Mouse (Mus musculus): Measurements from ENCODE around the gene Gatm. TPM values are rescaled to one million over a fixed set of nuclear protein-coding genes. Genes with fewer than 3 reads are reported as not detected.

The Gatm gene
- polyA plus RNA-seq, 1 experiment from 2014 or later, result 19.9 TPM

DNA sequence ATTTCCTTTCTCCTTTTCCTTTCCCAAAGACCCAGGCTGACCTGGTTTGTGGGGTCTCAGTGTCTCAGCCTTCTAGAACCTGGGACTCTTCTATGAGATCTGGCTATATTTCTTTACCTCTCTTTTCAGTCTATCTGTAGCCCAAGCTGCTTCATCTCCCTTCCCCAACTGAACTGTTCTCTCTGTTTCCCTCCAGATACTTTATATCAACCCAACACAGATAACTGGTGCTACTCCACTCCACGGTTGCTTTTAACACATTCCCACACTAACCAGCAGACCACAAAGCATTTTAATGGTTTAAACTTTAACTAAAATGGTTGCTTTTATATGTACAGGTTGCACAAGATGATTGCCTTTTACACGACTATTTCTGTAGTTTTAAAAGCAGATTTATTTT lies 19.9 kb downstream of the Gatm start:
- no peaks in the 10 kb centered on the region for H3K27me3 ChIP-seq (ENCODE audit: control insufficient read depth, insufficient read depth, low read length)
- no peak overlapping the region for H3K9ac ChIP-seq (ENCODE audit: low read length)
- H3K9me3 ChIP-seq (ENCODE audit: control insufficient read depth, low read length), result no peaks in the 10 kb centered on the region
- WGBS, result 77% methylated on average over 2 of the region's 2 CpGs
- DNase-seq (ENCODE audit: low spot score) (no peak), ATAC-seq (replicated peaks; ENCODE audit: low FRiP score) (no peak)
- H3K4me3 ChIP-seq (ENCODE audit: low read depth, low read length), result no peak overlapping the region
- H3K36me3 ChIP-seq (ENCODE audit: control insufficient read depth, insufficient read depth, low read length), result no peaks in the 10 kb centered on the region
- no peaks in the 10 kb centered on the region for H3K4me1 ChIP-seq (replicated peaks; ENCODE audit: control insufficient read depth, insufficient read depth, low read length)
- no peak overlapping the region for H3K27ac ChIP-seq (ENCODE audit: low read depth, low read length)
- H3K4me2 ChIP-seq (ENCODE audit: low read depth, low read length, severe bottlenecking), result no peak overlapping the region

DNA sequence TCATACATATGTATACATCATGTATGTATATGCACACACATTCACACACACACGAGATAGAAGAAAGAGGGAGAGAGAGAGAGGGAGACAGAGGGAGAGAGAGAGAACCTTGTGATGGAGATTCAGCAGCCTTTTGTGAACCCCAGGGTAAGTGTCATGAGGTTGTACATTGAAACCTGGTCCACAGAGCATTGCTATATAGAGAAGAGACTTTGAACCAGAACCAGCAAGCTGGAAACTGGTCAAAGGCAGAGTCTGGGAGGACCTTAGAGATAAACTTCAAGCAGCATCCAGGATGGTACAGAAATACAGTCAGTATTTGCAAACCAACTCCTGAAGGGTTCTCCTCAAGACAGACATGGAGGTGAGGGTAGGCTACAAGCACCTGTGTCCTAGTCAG lies 20.8 kb downstream of the Gatm start:
- ATAC-seq (replicated peaks; ENCODE audit: low FRiP score) (no peak), DNase-seq (ENCODE audit: low spot score) (no peak)
- no peak overlapping the region for H3K4me2 ChIP-seq (ENCODE audit: low read depth, low read length, severe bottlenecking)
- H3K27ac ChIP-seq (ENCODE audit: low read depth, low read length), result no peak overlapping the region
- no peaks in the 10 kb centered on the region for H3K27me3 ChIP-seq (ENCODE audit: control insufficient read depth, insufficient read depth, low read length)
- H3K4me3 ChIP-seq (ENCODE audit: low read depth, low read length), result no peak overlapping the region
- no peaks in the 10 kb centered on the region for H3K4me1 ChIP-seq (replicated peaks; ENCODE audit: control insufficient read depth, insufficient read depth, low read length)
- no peaks in the 10 kb centered on the region for H3K36me3 ChIP-seq (ENCODE audit: control insufficient read depth, insufficient read depth, low read length)
- WGBS, result 92% methylated on average over 1 of the region's 1 CpGs
- no peak overlapping the region for H3K9ac ChIP-seq (ENCODE audit: low read length)
- H3K9me3 ChIP-seq (ENCODE audit: control insufficient read depth, low read length), result no peaks in the 10 kb centered on the region

DNA sequence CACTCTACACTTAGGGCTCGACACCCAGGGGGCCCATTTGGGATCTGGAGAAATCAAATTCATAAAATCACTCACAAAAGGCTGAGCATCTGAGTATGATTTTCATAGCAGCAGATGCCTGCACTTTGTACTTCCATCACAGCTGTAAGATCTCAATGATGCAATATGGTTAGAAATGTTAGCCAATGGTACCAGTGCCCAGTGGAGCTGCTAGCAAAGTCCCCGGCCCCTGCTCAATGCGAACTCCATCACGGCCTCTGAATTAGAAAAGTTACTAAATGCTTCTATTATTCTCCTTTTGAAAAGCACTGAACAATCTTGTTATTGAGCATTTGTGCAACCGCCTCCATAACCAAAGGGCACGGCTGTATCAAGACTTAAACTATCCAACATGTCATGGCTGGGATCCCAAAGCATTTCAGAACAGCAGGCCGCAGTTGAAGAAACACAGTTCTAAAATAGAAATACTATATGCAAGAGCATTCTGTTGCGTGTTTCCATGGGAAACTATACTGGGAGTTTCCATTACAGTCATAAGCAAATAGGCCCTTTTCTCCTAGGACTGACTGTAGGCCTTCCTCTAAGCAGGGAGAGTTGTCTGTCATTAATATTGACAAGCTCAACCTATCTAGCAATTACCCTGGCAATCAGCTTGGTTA lies 23.1 kb downstream of the Gatm start:
- no peak overlapping the region for H3K27ac ChIP-seq (ENCODE audit: low read depth, low read length)

DNA sequence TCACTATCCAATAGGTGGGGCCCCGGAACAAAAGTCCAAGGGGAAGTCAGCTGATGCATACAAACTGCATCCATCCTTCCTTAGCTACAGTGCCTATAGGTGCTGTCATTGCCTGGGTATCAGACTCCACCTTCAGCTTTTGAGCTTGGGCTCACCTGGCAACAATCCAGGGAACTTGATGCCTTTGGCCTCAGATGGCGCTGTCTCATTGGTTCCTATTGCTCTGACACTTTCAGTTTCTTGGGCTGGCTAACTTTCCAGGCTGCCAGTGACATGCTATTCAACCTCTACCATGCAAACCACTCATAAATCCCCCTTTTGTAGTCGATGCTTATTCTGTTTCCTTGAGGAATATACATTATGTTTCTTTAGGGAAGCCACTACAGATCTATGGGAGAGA lies 24.8 kb downstream of the Gatm start:
- no peak overlapping the region for H3K4me2 ChIP-seq (ENCODE audit: low read depth, low read length, severe bottlenecking)
- no peaks in the 10 kb centered on the region for H3K4me1 ChIP-seq (replicated peaks; ENCODE audit: control insufficient read depth, insufficient read depth, low read length)
- no peak for ATAC-seq (replicated peaks; ENCODE audit: low FRiP score)
- no peak overlapping the region for H3K27ac ChIP-seq (ENCODE audit: low read depth, low read length)
- no peak overlapping the region for H3K4me3 ChIP-seq (ENCODE audit: low read depth, low read length)
- H3K9ac ChIP-seq (ENCODE audit: low read length), result no peak overlapping the region
- no peak for DNase-seq (ENCODE audit: low spot score)
- no peaks in the 10 kb centered on the region for H3K27me3 ChIP-seq (ENCODE audit: control insufficient read depth, insufficient read depth, low read length)
- 71% methylated on average over 3 of the region's 3 CpGs for WGBS
- no peaks in the 10 kb centered on the region for H3K9me3 ChIP-seq (ENCODE audit: control insufficient read depth, low read length)
- H3K36me3 ChIP-seq (ENCODE audit: control insufficient read depth, insufficient read depth, low read length), result no peaks in the 10 kb centered on the region

More for the DNA sequence above, 23.1 kb downstream of the Gatm start:
- DNase-seq (ENCODE audit: low spot score), result no peak
- Histone ChIP-seq H3K9me3 (ENCODE audit: control insufficient read depth, low read length) (no peaks in the 10 kb centered on the region), H3K4me3 (ENCODE audit: low read depth, low read length) (no peak overlapping the region), H3K9ac (ENCODE audit: low read length) (no peak overlapping the region), H3K4me1 (replicated peaks; ENCODE audit: control insufficient read depth, insufficient read depth, low read length) (no peaks in the 10 kb centered on the region), H3K36me3 (ENCODE audit: control insufficient read depth, insufficient read depth, low read length) (no peaks in the 10 kb centered on the region), H3K27me3 (ENCODE audit: control insufficient read depth, insufficient read depth, low read length) (no peaks in the 10 kb centered on the region), H3K4me2 (ENCODE audit: low read depth, low read length, severe bottlenecking) (no peak overlapping the region)
- 82% methylated on average over 8 of the region's 8 CpGs for WGBS
- ATAC-seq (replicated peaks; ENCODE audit: low FRiP score), result no peak

DNA sequence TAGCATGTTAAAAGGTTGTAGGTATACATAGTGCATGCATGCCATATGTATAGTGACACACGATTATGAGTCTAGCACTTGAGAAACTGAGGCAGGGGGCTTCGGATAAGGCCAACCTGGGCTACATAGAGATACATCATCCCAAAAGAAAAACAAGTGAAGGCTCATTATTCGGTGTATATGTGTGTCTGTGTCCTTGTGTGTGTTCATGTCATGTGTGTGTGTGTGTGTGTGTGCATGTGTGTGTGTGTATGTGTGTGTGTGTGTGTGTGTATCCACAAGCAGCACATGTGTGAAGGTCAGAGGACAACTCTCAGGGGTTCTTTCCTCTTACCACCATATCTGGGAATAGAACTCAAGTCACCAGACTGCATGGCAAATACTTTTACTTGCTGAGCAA lies 28.8 kb downstream of the Gatm start:
- no peaks in the 10 kb centered on the region for H3K9me3 ChIP-seq (ENCODE audit: control insufficient read depth, low read length)
- ATAC-seq (replicated peaks; ENCODE audit: low FRiP score), result no peak
- H3K4me3 ChIP-seq (ENCODE audit: low read depth, low read length), result no peak overlapping the region
- H3K4me1 ChIP-seq (replicated peaks; ENCODE audit: control insufficient read depth, insufficient read depth, low read length), result no peaks in the 10 kb centered on the region
- no peak overlapping the region for H3K27ac ChIP-seq (ENCODE audit: low read depth, low read length)
- no peak overlapping the region for H3K9ac ChIP-seq (ENCODE audit: low read length)
- no peak for DNase-seq (ENCODE audit: low spot score)
- H3K4me2 ChIP-seq (ENCODE audit: low read depth, low read length, severe bottlenecking), result no peak overlapping the region
- H3K27me3 ChIP-seq (ENCODE audit: control insufficient read depth, insufficient read depth, low read length), result no peaks in the 10 kb centered on the region
- whole genome bisulfite sequencing, result 95% methylated on average over 3 of the region's 3 CpGs
- no peaks in the 10 kb centered on the region for H3K36me3 ChIP-seq (ENCODE audit: control insufficient read depth, insufficient read depth, low read length)

DNA sequence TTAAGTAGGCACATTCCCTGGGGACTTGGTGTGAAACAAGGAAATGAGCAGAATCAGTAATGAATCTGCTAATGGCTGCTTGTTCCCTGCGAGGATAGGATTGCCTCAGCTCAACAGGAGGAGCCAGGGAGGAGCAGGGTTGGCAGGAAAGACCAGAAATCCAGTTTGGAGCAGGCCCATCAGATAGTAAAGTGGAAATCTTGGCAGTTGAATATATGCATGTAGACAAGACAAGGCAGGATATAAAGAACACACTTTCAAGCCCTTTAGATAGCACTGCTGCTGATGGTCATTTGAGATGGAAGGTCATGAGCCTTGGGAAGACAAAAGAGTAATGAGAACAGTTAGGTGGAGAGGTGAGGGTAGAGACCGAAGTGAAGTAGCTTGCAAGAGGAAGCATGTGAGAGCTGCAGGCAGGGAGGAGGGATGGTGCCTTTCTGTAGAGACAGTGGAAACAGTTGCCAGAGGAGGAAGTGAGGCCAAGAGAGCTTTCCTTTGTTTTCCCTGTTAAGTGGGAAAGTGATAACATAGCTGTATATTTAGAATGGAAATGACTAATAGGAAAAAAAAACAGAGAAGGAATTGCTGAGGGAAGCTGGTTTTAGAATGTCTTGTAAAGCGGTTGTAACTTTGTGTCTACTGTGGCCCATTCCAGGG lies 29.6 kb downstream of the Gatm start:
- Histone ChIP-seq H3K9ac (ENCODE audit: low read length) (no peak overlapping the region), H3K36me3 (ENCODE audit: control insufficient read depth, insufficient read depth, low read length) (no peaks in the 10 kb centered on the region), H3K4me2 (ENCODE audit: low read depth, low read length, severe bottlenecking) (no peak overlapping the region), H3K27ac (ENCODE audit: low read depth, low read length) (no peak overlapping the region), H3K9me3 (ENCODE audit: control insufficient read depth, low read length) (no peaks in the 10 kb centered on the region), H3K4me3 (ENCODE audit: low read depth, low read length) (no peak overlapping the region), H3K4me1 (replicated peaks; ENCODE audit: control insufficient read depth, insufficient read depth, low read length) (no peaks in the 10 kb centered on the region), H3K27me3 (ENCODE audit: control insufficient read depth, insufficient read depth, low read length) (no peaks in the 10 kb centered on the region)
- DNase-seq (ENCODE audit: low spot score) (no peak), ATAC-seq (replicated peaks; ENCODE audit: low FRiP score) (no peak)
- 75% methylated on average over 3 of the region's 3 CpGs for WGBS

DNA sequence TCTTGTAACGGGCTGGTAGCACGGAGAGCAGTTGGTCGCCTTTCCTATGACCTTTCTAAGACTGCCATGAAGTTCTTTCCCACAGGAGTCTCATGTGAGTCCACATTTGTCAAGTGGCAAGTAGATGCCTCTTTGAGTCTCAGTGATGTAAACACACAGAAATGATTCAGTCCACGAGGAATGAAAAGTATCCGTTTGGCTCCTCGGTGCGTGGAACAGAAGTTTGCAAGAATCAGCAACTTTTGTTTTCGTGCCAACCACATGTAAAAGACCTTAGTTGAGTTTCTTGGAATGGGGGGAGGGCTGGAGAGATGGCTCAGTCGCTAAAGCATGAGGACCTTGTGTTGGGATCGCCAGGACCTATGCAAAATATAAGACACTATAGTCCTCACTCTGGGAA lies 30.7 kb downstream of the Gatm start:
- WGBS, result 83% methylated on average over 10 of the region's 10 CpGs
- Histone ChIP-seq H3K4me2 (ENCODE audit: low read depth, low read length, severe bottlenecking) (no peak overlapping the region), H3K9ac (ENCODE audit: low read length) (no peak overlapping the region), H3K27me3 (ENCODE audit: control insufficient read depth, insufficient read depth, low read length) (no peaks in the 10 kb centered on the region), H3K4me1 (replicated peaks; ENCODE audit: control insufficient read depth, insufficient read depth, low read length) (no peaks in the 10 kb centered on the region), H3K4me3 (ENCODE audit: low read depth, low read length) (no peak overlapping the region), H3K36me3 (ENCODE audit: control insufficient read depth, insufficient read depth, low read length) (no peaks in the 10 kb centered on the region), H3K27ac (ENCODE audit: low read depth, low read length) (no peak overlapping the region), H3K9me3 (ENCODE audit: control insufficient read depth, low read length) (no peaks in the 10 kb centered on the region)
- no peak for DNase-seq (ENCODE audit: low spot score)
- no peak for ATAC-seq (replicated peaks; ENCODE audit: low FRiP score)

DNA sequence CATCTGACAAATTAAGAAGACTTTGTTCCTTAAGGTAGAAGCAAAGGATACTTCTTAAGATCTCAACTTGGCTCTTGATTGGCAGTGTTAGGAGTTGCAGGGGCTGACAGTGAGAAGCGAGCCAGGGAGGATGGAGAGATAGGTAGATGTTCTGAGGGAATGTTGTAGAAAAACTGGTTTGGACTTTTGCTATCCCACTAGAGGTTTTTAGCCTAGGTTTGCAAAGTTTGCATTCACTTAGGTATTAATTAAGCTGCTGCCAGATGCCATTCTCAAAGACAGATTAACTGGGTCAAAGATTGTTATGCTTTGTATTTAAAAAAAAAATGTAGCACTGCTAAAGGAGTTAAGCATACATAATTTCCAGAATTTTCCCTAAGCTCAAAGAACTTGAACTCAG lies 33.8 kb downstream of the Gatm start:
- Histone ChIP-seq H3K9me3 (ENCODE audit: control insufficient read depth, low read length) (no peaks in the 10 kb centered on the region), H3K4me3 (ENCODE audit: low read depth, low read length) (no peak overlapping the region), H3K9ac (ENCODE audit: low read length) (no peak overlapping the region), H3K27me3 (ENCODE audit: control insufficient read depth, insufficient read depth, low read length) (no peaks in the 10 kb centered on the region), H3K36me3 (ENCODE audit: control insufficient read depth, insufficient read depth, low read length) (no peaks in the 10 kb centered on the region), H3K4me2 (ENCODE audit: low read depth, low read length, severe bottlenecking) (no peak overlapping the region), H3K27ac (ENCODE audit: low read depth, low read length) (no peak overlapping the region), H3K4me1 (replicated peaks; ENCODE audit: control insufficient read depth, insufficient read depth, low read length) (no peaks in the 10 kb centered on the region)
- whole genome bisulfite sequencing, result 83% methylated on average over 1 of the region's 1 CpGs
- DNase-seq (ENCODE audit: low spot score) (no peak), ATAC-seq (replicated peaks; ENCODE audit: low FRiP score) (no peak)

DNA sequence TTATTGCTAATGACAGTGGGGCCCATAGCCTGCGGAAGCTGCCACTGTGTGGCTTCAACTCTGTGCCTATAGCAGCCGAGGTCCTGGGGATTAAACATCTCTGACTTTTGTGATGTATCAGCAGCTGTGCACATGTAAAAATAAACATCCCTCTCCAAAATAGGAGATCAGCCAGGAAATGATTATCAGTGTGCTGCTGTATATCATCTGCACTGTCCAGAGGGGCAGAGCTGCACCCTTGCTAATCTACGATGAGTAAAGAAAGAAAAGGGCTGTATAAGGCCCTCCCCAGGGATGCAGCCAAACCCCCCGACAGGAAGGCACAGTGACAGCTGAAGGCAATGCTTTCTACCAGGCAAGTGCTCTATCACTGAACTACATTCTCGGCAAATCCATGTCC lies 34.8 kb downstream of the Gatm start:
- Histone ChIP-seq H3K27me3 (ENCODE audit: control insufficient read depth, insufficient read depth, low read length) (no peaks in the 10 kb centered on the region), H3K4me1 (replicated peaks; ENCODE audit: control insufficient read depth, insufficient read depth, low read length) (no peaks in the 10 kb centered on the region), H3K36me3 (ENCODE audit: control insufficient read depth, insufficient read depth, low read length) (no peaks in the 10 kb centered on the region), H3K27ac (ENCODE audit: low read depth, low read length) (no peak overlapping the region), H3K9ac (ENCODE audit: low read length) (no peak overlapping the region), H3K4me3 (ENCODE audit: low read depth, low read length) (no peak overlapping the region), H3K9me3 (ENCODE audit: control insufficient read depth, low read length) (no peaks in the 10 kb centered on the region), H3K4me2 (ENCODE audit: low read depth, low read length, severe bottlenecking) (no peak overlapping the region)
- 78% methylated on average over 5 of the region's 5 CpGs for WGBS
- no peak for DNase-seq (ENCODE audit: low spot score)
- ATAC-seq (replicated peaks; ENCODE audit: low FRiP score), result no peak
